Mouse (Mus musculus) stomach, embryonic 16.5 days (tissue): ENCODE measurements at regions not wholly inside any gene's neighbourhood (a gene's known extent, or its start where the extent isn't known, plus 50 kb on each side); places are given as distances from the start of the nearest gene placed in this dataset.

Experiments
- ATAC-seq: fragments of 200-750 bp; cut with Nextera tagmentation; 2 replicates; pipeline ENCODE4 v1.8.0; 2017; ENCODE audit warnings: moderate number of reproducible peaks, moderate TSS enrichment; ENCODE audit not compliant: insufficient read depth, low FRiP score
- H3K27ac ChIP-seq: fragments of 300-500 bp; sonication (generic); 2 replicates; pipeline ENCODE4 v1.5.1; 2014; ENCODE audit warnings: low read length
- H3K27me3 ChIP-seq: fragments of 300-500 bp; sonication (generic); 2 replicates; pipeline ENCODE4 v1.6.1; 2014; ENCODE audit warnings: low read length, control low read depth, mixed read lengths; ENCODE audit not compliant: control insufficient read depth, insufficient read depth
- H3K36me3 ChIP-seq: fragments of 300-500 bp; sonication (generic); 2 replicates; pipeline ENCODE4 v1.6.1; 2014; ENCODE audit warnings: low read length; ENCODE audit not compliant: control insufficient read depth, insufficient read depth
- H3K4me1 ChIP-seq: fragments of 300-500 bp; sonication (generic); 2 replicates; pipeline ENCODE4 v1.6.1; 2014; ENCODE audit warnings: low read length, control low read depth, mixed read lengths; ENCODE audit not compliant: control insufficient read depth, insufficient read depth
- H3K4me2 ChIP-seq: fragments of 300-500 bp; sonication (generic); 2 replicates; pipeline ENCODE4 v1.6.1; 2014; ENCODE audit warnings: low read depth, low read length, mixed read lengths
- H3K4me3 ChIP-seq: fragments of 300-500 bp; sonication (generic); replicated peaks from 2 replicates; pipeline ENCODE4 v1.5.1; 2014; ENCODE audit warnings: mild to moderate bottlenecking, low read length
- H3K9ac ChIP-seq: fragments of 300-500 bp; sonication (generic); 2 replicates; pipeline ENCODE4 v1.6.1; 2014; ENCODE audit warnings: low read length
- H3K9me3 ChIP-seq: fragments of 300-500 bp; sonication (generic); replicated peaks from 2 replicates; pipeline ENCODE4 v1.6.1; 2016; ENCODE audit warnings: low read length, control low read depth; ENCODE audit not compliant: control insufficient read depth
- WGBS: fragments of 180-500 bp; shearing (Covaris S2); extraction: QIAGEN DNeasy Blood & Tissue Kit; methylation state at CpG from one replicate; pipeline ENCODE4 v1.1.7; 2014; 5-methylcytosine and 5-hydroxymethylcytosine counted together

- no peaks in the 10 kb centered on the region for H3K36me3 ChIP-seq
- H3K27me3 ChIP-seq = no peaks in the 10 kb centered on the region
- H3K9ac ChIP-seq = no peak overlapping the region
- no peak for ATAC-seq
- H3K4me3 ChIP-seq = no peak overlapping the region
- H3K4me1 ChIP-seq = no peaks in the 10 kb centered on the region
- no peak overlapping the region for H3K27ac ChIP-seq
- H3K4me2 ChIP-seq = no peak overlapping the region
- 81% methylated on average over 3 of the region's 3 CpGs for WGBS
- H3K9me3 ChIP-seq = no peaks in the 10 kb centered on the region
These were observed 119.8 kb upstream of the Ankrd55 start for GRCm38 (mm10) chr13:112168468-112168867.

- Histone ChIP-seq H3K9ac (no peak overlapping the region), H3K27ac (no peak overlapping the region)
These were observed 117.4 kb upstream of the Ankrd55 start for GRCm38 (mm10) chr13:112170872-112171271.

GRCm38 (mm10) chr13:112171940-112172715 is 116.1 kb upstream of the Ankrd55 start:
- H3K9me3 ChIP-seq = no peaks in the 10 kb centered on the region
- no peak overlapping the region for H3K4me3 ChIP-seq
- ATAC-seq = no peak
- WGBS = 78% methylated on average over 11 of the region's 11 CpGs
- no peaks in the 10 kb centered on the region for H3K36me3 ChIP-seq
- no peak overlapping the region for H3K27ac ChIP-seq
- H3K9ac ChIP-seq = no peak overlapping the region
- no peaks in the 10 kb centered on the region for H3K27me3 ChIP-seq
- H3K4me2 ChIP-seq = no peak overlapping the region
- no peaks in the 10 kb centered on the region for H3K4me1 ChIP-seq

More at GRCm38 (mm10) chr13:112170872-112171271, 117.4 kb upstream of the Ankrd55 start:
- Histone ChIP-seq H3K4me1 (no peaks in the 10 kb centered on the region), H3K27me3 (no peaks in the 10 kb centered on the region), H3K4me2 (no peak overlapping the region), H3K9me3 (no peaks in the 10 kb centered on the region), H3K36me3 (no peaks in the 10 kb centered on the region), H3K4me3 (no peak overlapping the region)
- ATAC-seq = no peak
- WGBS = 79% methylated on average over 3 of the region's 3 CpGs

GRCm38 (mm10) chr13:112173973-112174372 is 114.3 kb upstream of the Ankrd55 start:
- Histone ChIP-seq H3K4me3 (no peak overlapping the region), H3K9ac (no peak overlapping the region), H3K27me3 (no peaks in the 10 kb centered on the region), H3K27ac (no peak overlapping the region), H3K36me3 (no peaks in the 10 kb centered on the region), H3K9me3 (no peaks in the 10 kb centered on the region), H3K4me2 (no peak overlapping the region), H3K4me1 (no peaks in the 10 kb centered on the region)
- WGBS = 75% methylated on average over 8 of the region's 8 CpGs
- no peak for ATAC-seq

GRCm38 (mm10) chr13:112178031-112178430 is 110.2 kb upstream of the Ankrd55 start:
- Histone ChIP-seq H3K27me3 (no peaks in the 10 kb centered on the region), H3K4me3 (no peak overlapping the region), H3K27ac (no peak overlapping the region), H3K36me3 (no peaks in the 10 kb centered on the region), H3K4me2 (no peak overlapping the region), H3K4me1 (no peaks in the 10 kb centered on the region), H3K9ac (no peak overlapping the region), H3K9me3 (no peaks in the 10 kb centered on the region)
- no peak for ATAC-seq
- 90% methylated on average over 4 of the region's 4 CpGs for WGBS

GRCm38 (mm10) chr13:112183996-112184395 is 104.3 kb upstream of the Ankrd55 start:
- ATAC-seq = no peak
- H3K36me3 ChIP-seq = no peaks in the 10 kb centered on the region
- no peaks in the 10 kb centered on the region for H3K9me3 ChIP-seq
- no peak overlapping the region for H3K4me2 ChIP-seq
- H3K27ac ChIP-seq = no peak overlapping the region
- WGBS = 91% methylated on average over 10 of the region's 10 CpGs
- no peak overlapping the region for H3K4me3 ChIP-seq
- peaks cover 13% of the 10 kb centered on the region for H3K4me1 ChIP-seq
- H3K27me3 ChIP-seq = no peaks in the 10 kb centered on the region
- no peak overlapping the region for H3K9ac ChIP-seq

- Histone ChIP-seq H3K36me3 (no peaks in the 10 kb centered on the region), H3K27me3 (no peaks in the 10 kb centered on the region), H3K9me3 (no peaks in the 10 kb centered on the region), H3K4me3 (no peak overlapping the region), H3K27ac (no peak overlapping the region), H3K4me2 (no peak overlapping the region), H3K4me1 (peaks cover 23% of the 10 kb centered on the region), H3K9ac (no peak overlapping the region)
- WGBS = 33% methylated on average over 8 of the region's 12 CpGs
- no peak for ATAC-seq
These were observed 103.1 kb upstream of the Ankrd55 start for GRCm38 (mm10) chr13:112185116-112185515.

DNA sequence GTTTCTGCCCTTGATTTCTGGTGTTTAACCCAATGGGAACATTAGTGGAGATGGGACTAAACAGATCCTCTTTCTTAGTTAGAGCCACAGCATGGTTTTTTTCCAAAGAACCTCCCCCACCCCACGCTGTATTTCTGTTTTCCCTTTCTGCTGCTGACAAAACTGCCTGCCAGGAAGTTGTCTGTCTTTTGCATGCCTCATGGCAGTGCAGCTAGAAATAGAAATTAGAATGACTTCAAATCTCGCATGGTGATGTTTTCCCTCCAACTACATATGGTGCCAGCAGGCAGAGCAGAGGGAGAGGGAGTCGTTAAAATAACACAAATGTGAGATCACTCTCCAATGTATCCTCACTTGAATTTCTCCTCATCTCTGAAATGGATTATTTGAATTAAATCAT is 101.0 kb upstream of the Ankrd55 start:
- Histone ChIP-seq H3K4me1 (peaks cover 26% of the 10 kb centered on the region), H3K9me3 (no peaks in the 10 kb centered on the region), H3K27me3 (no peaks in the 10 kb centered on the region), H3K27ac (no peak overlapping the region), H3K4me2 (no peak overlapping the region), H3K9ac (no peak overlapping the region), H3K4me3 (no peak overlapping the region), H3K36me3 (no peaks in the 10 kb centered on the region)
- no peak for ATAC-seq
- 41% methylated on average over 3 of the region's 3 CpGs for WGBS

GRCm38 (mm10) chr13:112188313-112188712 is 99.9 kb upstream of the Ankrd55 start:
- no peak overlapping the region for H3K9ac ChIP-seq
- peaks cover 30% of the 10 kb centered on the region for H3K4me1 ChIP-seq
- H3K9me3 ChIP-seq = no peaks in the 10 kb centered on the region
- H3K4me2 ChIP-seq = no peak overlapping the region
- H3K27ac ChIP-seq = no peak overlapping the region
- WGBS = 36% methylated on average over 7 of the region's 7 CpGs
- ATAC-seq = no peak
- H3K36me3 ChIP-seq = no peaks in the 10 kb centered on the region
- H3K4me3 ChIP-seq = no peak overlapping the region
- no peaks in the 10 kb centered on the region for H3K27me3 ChIP-seq
